ENCODE assay signal across 7 mouse cellular contexts in genomic region chr1:84933472-84934150, GRCm38 (mm10). TPM values are rescaled to one million over a fixed set of nuclear protein-coding genes. Genes with fewer than 3 reads are reported as not detected.
DNase-seq lines count a peak whose midpoint lies in the region.

No protein-coding gene starts in this region.

- peak; percentile 67 for DNase-seq in adrenal gland, adult 8-10 months
- peak; percentile 77 to 85 for DNase-seq in cerebellum, postnatal 4 days (ENCODE audit: low spot score in 2 of 2)
- DNase-seq in gastrocnemius, postnatal 10 days: peak; percentile 73
- peak; percentile 23 for DNase-seq in induced T-regulatory cell, adult 2 months (ENCODE audit: low read depth)
- DNase-seq in left cerebral cortex, adult 9 months (ENCODE audit: low spot score in 2 of 2): peak; percentile 36 to 89
- DNase-seq in right cerebral cortex, postnatal 14 days: peak; percentile 94

- H3K27me3 ChIP-seq in megakaryocyte, embryonic 14.5 days (replicated peaks): peaks cover 33% of the 10 kb centered on the region

- no peaks in the 10 kb centered on the region for H3K36me3 ChIP-seq in megakaryocyte, embryonic 14.5 days (replicated peaks; ENCODE audit: low read length)

- H3K4me3 ChIP-seq in megakaryocyte, embryonic 14.5 days (replicated peaks): peak overlapping the region; percentile 82

- H3K4me1 ChIP-seq in megakaryocyte, embryonic 14.5 days: peaks cover 19% of the 10 kb centered on the region

- peaks cover 13% of the 10 kb centered on the region; the same call in 1 of the 2 replicates for H3K9me3 ChIP-seq in megakaryocyte, embryonic 14.5 days

RNA-seq across cellular contexts. Expression of gene Slc16a14, which starts 1.3 kb away (rescaled TPM):
- 10 to 100 TPM in 2 of 4 experiments, 1 to 10 TPM in 2; 3.8 to 19.2 (median 11.4) TPM for total RNA-seq in adrenal gland, adult 8-10 months (2022)
- not detected for total RNA-seq in gastrocnemius, postnatal 10 days (2021)
- polyA plus RNA-seq in megakaryocyte, embryonic 14.5 days (2012; ENCODE audit: insufficient read depth, low replicate concordance): not detected in 2 replicates

Comparison
In these comparisons a context has a peak if more than half of its experiments do, and no peak if none do; other contexts are left out.
1. Peak in every context shown above with its lines: DNase-seq and H3K4me3 ChIP-seq.
2. DNase-seq: peak in every context shown above with its lines; median percentile 94 in right cerebral cortex, postnatal 14 days; 81 in cerebellum, postnatal 4 days; 73 in gastrocnemius, postnatal 10 days; 67 in adrenal gland, adult 8-10 months; 62 in left cerebral cortex, adult 9 months; 23 in induced T-regulatory cell, adult 2 months.
3. RNA of gene Slc16a14, which starts 1.3 kb away (total RNA-seq): 3.8 to 19.2 TPM in adrenal gland, adult 8-10 months; not detected in gastrocnemius, postnatal 10 days; every median in the first group is over 4 times any median in the second.